Mouse (Mus musculus): ENCODE measurements around the gene Thg1l.

Thg1l gene

GRCm38 (mm10) chr11:45927456-45927855 lies 27.8 kb downstream of the Thg1l start:
- peak; percentile 17 for DNase-seq (ENCODE audit: low spot score)

GRCm38 (mm10) chr11:45926640-45927082 lies 28.6 kb downstream of the Thg1l start:
- peak; percentile 88 for DNase-seq (ENCODE audit: low spot score)

DNA sequence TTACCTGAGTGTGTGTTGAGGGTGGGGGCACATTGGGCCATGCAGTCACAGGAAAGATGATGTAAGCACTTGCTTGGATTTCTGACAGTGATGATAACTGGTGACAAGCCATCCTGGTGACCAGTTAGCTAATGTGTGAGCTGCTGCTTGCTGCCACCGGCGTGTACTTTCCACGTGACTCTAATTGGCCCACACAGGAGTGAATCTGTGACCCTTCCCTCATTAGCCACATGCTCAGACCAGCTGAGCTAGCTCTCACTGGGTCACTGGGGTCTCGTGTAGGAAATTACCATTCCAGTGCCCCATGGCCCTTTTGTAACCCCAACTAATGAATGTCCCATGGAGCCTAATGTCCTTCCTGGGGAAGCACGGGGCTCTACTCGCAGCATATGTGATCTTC lies 29.9 kb downstream of the Thg1l start:
- DNase-seq (ENCODE audit: low spot score) = no peak

DNA sequence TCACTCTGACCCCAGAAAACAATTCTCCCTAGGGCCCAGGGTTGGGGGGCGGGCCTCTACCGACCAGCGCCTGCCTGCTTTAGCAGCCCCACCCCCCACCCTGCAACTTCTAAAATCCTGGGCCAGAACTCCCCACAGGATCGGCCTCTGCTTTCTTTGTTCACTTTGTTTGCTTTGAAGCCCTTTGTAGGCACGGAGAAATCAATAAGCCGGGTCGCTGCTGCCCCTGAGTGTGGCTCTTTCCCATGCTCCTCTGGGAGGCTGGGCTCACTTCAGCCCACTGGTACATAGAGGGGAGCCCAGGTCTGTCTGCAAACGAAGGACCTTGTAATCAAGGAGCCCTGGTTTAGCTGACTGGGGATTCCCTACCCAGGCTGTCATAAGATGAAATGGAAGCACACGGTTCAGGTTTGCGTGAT lies 33.8 kb downstream of the Thg1l start:
- DNase-seq (ENCODE audit: low spot score) = no peak

DNA sequence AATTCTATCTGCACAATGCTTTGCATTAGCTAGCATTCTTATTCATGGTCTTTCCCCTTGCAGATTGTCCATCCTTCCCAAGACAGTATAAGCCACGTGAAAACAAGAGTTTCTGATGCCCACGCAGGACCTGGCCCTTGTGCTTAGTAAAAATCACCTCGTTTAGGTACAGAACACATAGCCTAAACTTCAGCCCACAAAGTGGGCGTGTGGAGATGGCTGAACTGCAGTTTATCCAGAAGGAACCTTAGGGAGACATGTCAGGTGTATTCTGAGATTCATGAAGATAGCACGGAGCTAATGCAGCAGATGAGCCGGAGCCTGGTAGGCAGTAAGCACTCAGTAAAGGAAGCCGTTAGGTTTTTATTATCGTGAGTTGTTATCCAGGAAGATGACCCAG lies 34.3 kb downstream of the Thg1l start:
- no peak for DNase-seq (ENCODE audit: low spot score)

DNA sequence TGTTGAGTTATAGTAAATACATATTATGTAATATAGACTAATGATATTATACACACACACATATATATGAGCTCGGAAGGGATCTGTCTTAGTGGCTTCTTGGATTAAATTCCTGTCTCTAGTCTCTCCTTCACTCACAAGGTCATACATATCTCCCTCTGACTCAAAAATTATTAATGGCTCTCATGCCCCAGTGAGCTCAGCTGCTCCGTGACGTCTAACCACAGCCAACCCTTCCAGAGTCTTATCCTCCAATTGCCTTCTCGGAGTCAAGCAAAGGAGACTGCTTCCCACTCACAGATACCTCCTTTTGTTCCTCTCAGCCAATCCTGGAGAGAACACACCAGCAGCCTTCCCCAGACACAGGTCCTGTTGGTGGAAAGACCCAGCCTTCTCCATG lies 36.5 kb downstream of the Thg1l start:
- no peak for DNase-seq (ENCODE audit: low spot score)

- no peak for DNase-seq (ENCODE audit: low spot score)
These were observed 37.3 kb downstream of the Thg1l start for GRCm38 (mm10) chr11:45918018-45918417.

DNA sequence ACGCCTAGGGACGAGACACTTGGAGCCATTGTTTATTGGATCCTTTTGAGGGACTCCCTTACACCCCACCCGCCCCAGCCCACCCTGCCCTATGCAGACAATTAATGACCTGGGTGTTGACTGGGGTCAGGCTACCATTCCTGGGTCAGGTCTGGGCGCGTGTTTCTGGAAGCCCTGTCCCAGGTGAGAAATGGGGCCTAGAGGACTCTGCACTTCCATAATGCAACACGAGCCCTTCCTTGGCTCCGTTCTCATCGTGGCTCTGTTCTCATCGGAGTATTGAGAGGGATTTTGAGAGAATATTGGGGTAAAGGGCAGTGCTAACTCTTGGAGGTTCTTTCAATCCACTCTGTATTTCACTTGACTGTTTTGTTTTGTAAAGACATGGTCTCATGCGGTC lies 39.1 kb downstream of the Thg1l start:
- DNase-seq (ENCODE audit: low spot score) = no peak

- DNase-seq (ENCODE audit: low spot score) = no peak
These were observed 44.6 kb downstream of the Thg1l start for GRCm38 (mm10) chr11:45910701-45911100.

GRCm38 (mm10) chr11:45908894-45909293 lies 46.4 kb downstream of the Thg1l start:
- DNase-seq (ENCODE audit: low spot score) = no peak

- no peak for DNase-seq (ENCODE audit: low spot score)
These were observed 47.2 kb downstream of the Thg1l start for GRCm38 (mm10) chr11:45908070-45908469.

DNA sequence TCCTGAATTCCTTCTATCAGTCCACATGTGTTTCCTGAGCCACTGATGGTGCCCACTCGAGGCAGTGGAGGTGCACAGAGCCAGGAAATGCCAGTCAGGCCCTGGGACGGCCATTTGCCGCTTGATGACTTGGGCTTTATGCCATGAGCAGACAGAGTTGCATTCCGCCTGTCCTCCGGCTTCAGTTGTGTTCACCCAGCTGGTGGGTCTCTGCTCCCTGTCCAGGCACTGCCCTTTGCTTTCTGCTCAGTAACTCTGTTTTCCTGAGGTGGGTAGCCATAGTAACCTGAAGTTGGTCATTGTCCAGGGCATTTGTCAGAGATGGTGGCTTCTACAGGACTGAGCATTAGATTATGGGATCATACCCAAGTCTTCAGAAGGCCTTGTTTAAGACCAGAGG lies 48.0 kb downstream of the Thg1l start:
- DNase-seq (ENCODE audit: low spot score) = no peak

DNA sequence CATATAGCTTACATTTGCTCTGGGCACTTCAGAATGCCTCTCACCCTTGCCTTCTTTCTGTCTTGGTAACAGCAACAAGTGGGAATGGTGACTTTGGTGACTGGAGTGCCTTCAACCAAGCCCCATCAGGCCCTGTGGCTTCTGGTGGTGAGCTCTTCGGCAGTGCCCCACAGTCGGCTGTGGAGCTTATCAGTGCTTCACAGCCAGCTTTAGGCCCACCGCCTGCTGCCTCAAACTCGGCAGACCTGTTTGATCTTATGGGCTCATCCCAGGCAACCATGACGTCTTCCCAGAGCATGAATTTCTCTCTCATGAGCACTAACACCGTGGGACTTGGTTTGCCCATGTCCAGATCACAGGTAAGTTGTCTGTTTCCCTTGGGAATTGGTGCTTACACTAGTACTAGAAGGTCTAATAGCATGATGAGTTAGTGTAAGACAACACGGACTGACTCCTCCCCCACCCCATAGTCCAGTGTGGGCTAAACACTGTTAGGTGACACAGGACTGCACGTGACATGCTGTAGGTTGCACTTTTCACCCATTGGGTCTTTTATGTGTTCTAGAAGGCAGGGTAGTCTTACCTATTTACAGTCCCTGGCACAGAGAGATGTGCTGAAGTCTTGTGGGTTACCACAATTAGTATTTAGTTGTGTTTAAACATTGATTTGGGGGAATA lies 49.0 kb downstream of the Thg1l start:
- DNase-seq (ENCODE audit: low spot score) = no peak

DNA sequence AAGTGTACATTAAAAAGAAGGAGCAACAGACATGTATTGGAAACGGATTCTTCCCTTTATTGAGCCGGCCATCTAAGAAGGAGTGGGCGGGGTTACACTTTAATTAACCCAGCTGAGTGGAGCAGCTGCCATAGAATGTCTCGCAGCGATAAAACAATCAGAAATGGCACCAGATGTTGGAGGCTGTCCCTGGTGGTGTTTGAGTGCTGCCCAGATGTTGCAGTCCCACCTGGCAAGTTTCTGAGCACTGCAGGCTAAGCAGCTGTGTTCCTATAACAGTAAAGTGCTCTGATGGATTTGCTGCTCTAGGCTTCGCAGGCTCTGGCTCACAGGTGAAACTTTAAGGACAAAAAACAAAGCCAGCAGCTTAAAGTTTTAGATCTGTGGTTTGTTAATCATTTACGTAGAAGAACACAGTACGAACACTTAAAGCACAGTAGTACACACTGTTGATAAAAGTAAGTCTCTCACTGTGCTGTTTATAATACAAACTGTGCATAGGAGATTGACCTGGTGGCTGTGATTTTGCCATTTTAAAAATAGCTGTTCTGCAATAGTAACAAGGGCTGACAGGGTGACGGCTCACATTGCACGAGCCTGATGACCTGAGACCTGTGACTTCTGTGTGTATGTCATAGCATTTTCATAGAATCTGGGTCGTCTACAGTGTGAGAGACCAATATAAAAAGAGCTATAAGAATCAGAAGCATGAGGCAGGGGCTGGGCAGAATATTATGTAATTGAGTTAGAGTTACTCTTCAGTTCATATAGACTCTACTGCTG lies 54.9 kb downstream of the Thg1l start:
- no peak for DNase-seq (ENCODE audit: low spot score)

DNA sequence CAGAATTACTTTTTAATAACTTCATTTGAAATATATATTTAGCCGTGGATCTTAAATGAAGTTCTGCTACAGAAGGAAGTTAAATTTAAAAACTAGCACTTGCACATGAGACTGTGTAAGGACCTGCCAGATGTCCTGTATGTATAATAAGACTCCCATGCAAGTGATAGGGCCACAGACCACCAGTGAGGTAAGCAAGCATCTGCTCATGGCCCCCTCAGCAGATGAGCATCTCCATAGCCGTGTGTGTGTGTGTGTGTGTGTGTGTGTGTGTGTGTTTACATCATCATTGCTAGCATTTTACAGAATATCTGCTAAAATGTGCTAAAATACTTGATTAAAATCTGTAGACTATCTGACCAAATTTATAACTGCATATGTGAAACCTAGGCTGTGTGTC lies 57.9 kb downstream of the Thg1l start:
- no peak for DNase-seq (ENCODE audit: low spot score)
